Mouse (Mus musculus) C2C12 (cell line): Measurements from ENCODE around the gene Syk. TPM values are rescaled to one million over a fixed set of nuclear protein-coding genes. Genes with fewer than 3 reads are reported as not detected.

Experiments used
- H3K27me3 ChIP-seq: one replicate; pipeline ENCODE4 v1.6.1; 2011; ENCODE audit not compliant: control insufficient read depth, insufficient read depth, insufficient read length
- H3K36me3 ChIP-seq: one replicate; pipeline ENCODE4 v1.6.1; 2011; ENCODE audit not compliant: control insufficient read depth, insufficient read depth
- H3K4me3 ChIP-seq: one replicate; pipeline ENCODE4 v1.5.1; 2011; ENCODE audit warnings: mild to moderate bottlenecking, control low read depth; ENCODE audit not compliant: poor library complexity, insufficient read depth, severe bottlenecking
- H3K79me2 ChIP-seq: one replicate; pipeline ENCODE4 v1.6.1; 2011; ENCODE audit not compliant: control insufficient read depth, insufficient read depth
- H3K79me3 ChIP-seq: one replicate; pipeline ENCODE4 v1.6.1; 2011; ENCODE audit warnings: low read depth, control low read depth
- H3ac ChIP-seq: one replicate; pipeline ENCODE3; 2011; ENCODE audit warnings: low read depth; ENCODE audit not compliant: control insufficient read depth, insufficient read length
- CEBPB ChIP-seq: IDR thresholded peaks from one replicate; pipeline ENCODE4 v1.6.1; 2011; ENCODE audit warnings: low read depth, mild to moderate bottlenecking, control low read depth, moderate library complexity
- CTCF ChIP-seq: IDR thresholded peaks from one replicate; pipeline ENCODE4 v1.5.1; 2011; ENCODE audit not compliant: control insufficient read depth, insufficient read depth, insufficient read length
- FOSL1 ChIP-seq: IDR thresholded peaks from one replicate; pipeline ENCODE4 v1.8.0; 2011; ENCODE audit warnings: mild to moderate bottlenecking, low read length; ENCODE audit not compliant: poor library complexity, insufficient read depth, severe bottlenecking
- MAX ChIP-seq: IDR thresholded peaks from one replicate; pipeline ENCODE4 v1.6.1; 2011; ENCODE audit warnings: mild to moderate bottlenecking, control low read depth
- MYOD1 ChIP-seq: IDR thresholded peaks from one replicate; pipeline ENCODE4 v1.6.1; 2011; ENCODE audit warnings: low read depth; ENCODE audit not compliant: control insufficient read depth, insufficient read length
- MYOG ChIP-seq: IDR thresholded peaks from one replicate; pipeline ENCODE4 v1.6.1; 2011; ENCODE audit not compliant: control insufficient read depth, insufficient read length; ENCODE audit errors: extremely low read depth
- USF1 ChIP-seq: IDR thresholded peaks from one replicate; pipeline ENCODE4 v1.6.1; 2011; ENCODE audit warnings: low read depth, mild to moderate bottlenecking, control low read depth, moderate library complexity
- polyA plus RNA-seq: library from polyadenylated mRNA; unstranded; fragments of >200 nt; fragmentation: generic; extraction: Trizol; gene quantifications from one replicate; pipeline ENCODE4 v1.2.1, GENCODE M21; 2012; ENCODE audit warnings: missing spikeins

Syk gene
- polyA plus RNA-seq, 1 experiment: 0.50 TPM

GRCm38 (mm10) chr13:52606656-52607275, 23.8 kb downstream of the Syk start:
- no peaks in the 10 kb centered on the region for H3K79me2 ChIP-seq
- H3K27me3 ChIP-seq: no peaks in the 10 kb centered on the region
- no peaks in the 10 kb centered on the region for H3K79me3 ChIP-seq
- H3K4me3 ChIP-seq: no peak overlapping the region
- no peaks in the 10 kb centered on the region for H3K36me3 ChIP-seq
- no peak overlapping the region for H3ac ChIP-seq
- no peak for TF ChIP-seq FOSL1
- no peak for TF ChIP-seq MYOD1
- no peak for TF ChIP-seq MYOG
- TF ChIP-seq USF1: no peak
- TF ChIP-seq MAX: no peak

GRCm38 (mm10) chr13:52607964-52608363, 25.0 kb downstream of the Syk start:
- Histone ChIP-seq H3K27me3 (no peaks in the 10 kb centered on the region), H3K36me3 (no peaks in the 10 kb centered on the region), H3K79me3 (no peaks in the 10 kb centered on the region), H3K79me2 (no peaks in the 10 kb centered on the region), H3K4me3 (no peak overlapping the region), H3ac (no peak overlapping the region)
- no peak for TF ChIP-seq MYOD1
- TF ChIP-seq MAX: no peak
- no peak for TF ChIP-seq CEBPB
- no peak for TF ChIP-seq FOSL1
- TF ChIP-seq USF1: no peak
- TF ChIP-seq MYOG: no peak
- no peak for TF ChIP-seq CTCF

GRCm38 (mm10) chr13:52610463-52610862, 27.5 kb downstream of the Syk start:
- no peaks in the 10 kb centered on the region for H3K36me3 ChIP-seq
- TF ChIP-seq USF1 (no peak), CEBPB (no peak), MYOG (no peak), FOSL1 (no peak), CTCF (no peak), MAX (no peak), MYOD1 (no peak)
- H3ac ChIP-seq: no peak overlapping the region
- H3K27me3 ChIP-seq: no peaks in the 10 kb centered on the region
- no peaks in the 10 kb centered on the region for H3K79me3 ChIP-seq
- no peak overlapping the region for H3K4me3 ChIP-seq
- H3K79me2 ChIP-seq: no peaks in the 10 kb centered on the region

GRCm38 (mm10) chr13:52613266-52613665, 30.3 kb downstream of the Syk start:
- TF ChIP-seq MAX: no peak
- TF ChIP-seq MYOD1: no peak
- TF ChIP-seq MYOG: no peak
- TF ChIP-seq FOSL1: no peak
- no peak for TF ChIP-seq USF1
- Histone ChIP-seq H3K79me3 (no peaks in the 10 kb centered on the region), H3K36me3 (no peaks in the 10 kb centered on the region), H3K27me3 (no peaks in the 10 kb centered on the region), H3ac (no peak overlapping the region), H3K79me2 (no peaks in the 10 kb centered on the region), H3K4me3 (no peak overlapping the region)

- no peak for TF ChIP-seq MAX
- TF ChIP-seq MYOG: no peak
- TF ChIP-seq FOSL1: no peak
- TF ChIP-seq USF1: no peak
- no peak for TF ChIP-seq MYOD1
- no peak for TF ChIP-seq CEBPB
- no peak for TF ChIP-seq CTCF
- Histone ChIP-seq H3K36me3 (no peaks in the 10 kb centered on the region), H3K79me2 (no peaks in the 10 kb centered on the region), H3K79me3 (no peaks in the 10 kb centered on the region), H3ac (no peak overlapping the region), H3K27me3 (no peaks in the 10 kb centered on the region), H3K4me3 (no peak overlapping the region)
Observed at GRCm38 (mm10) chr13:52615085-52615484, 32.1 kb downstream of the Syk start.

- Histone ChIP-seq H3K79me3 (no peaks in the 10 kb centered on the region), H3K79me2 (no peaks in the 10 kb centered on the region), H3K4me3 (no peak overlapping the region), H3ac (no peak overlapping the region), H3K36me3 (no peaks in the 10 kb centered on the region), H3K27me3 (no peaks in the 10 kb centered on the region)
- TF ChIP-seq USF1 (no peak), MYOG (no peak), FOSL1 (no peak), MAX (no peak), CTCF (no peak), MYOD1 (no peak), CEBPB (no peak)
Observed at GRCm38 (mm10) chr13:52617096-52617714, 34.2 kb downstream of the Syk start.
